11 mouse cellular contexts compared by ENCODE assay signal in genomic region chr11:95515376-95516323, GRCm38 (mm10). TPM values are rescaled to one million over a fixed set of nuclear protein-coding genes. Genes with fewer than 3 reads are reported as not detected.
DNase-seq lines count a peak whose midpoint lies in the region; ATAC-seq and TF ChIP-seq lines count a peak whose summit lies in the region.
"Had no signal": no experiment of that assay in that cellular context is flagged by ENCODE, and none has a peak within 500 bp of the region (broad histone marks: within the 10 kb centered on the region; RNA-seq: fewer than 3 reads in every experiment).

No protein-coding gene starts in this region.

- no peak overlapping the region for H3K4me3 ChIP-seq in heart, embryonic 10.5 days
- no peak overlapping the region for H3K4me3 ChIP-seq in heart, adult 2 months
- H3K4me3 ChIP-seq in ES-Bruce4 (ENCODE audit: low read depth, low read length) = peak overlapping the region; percentile 83
- H3K4me3 ChIP-seq in forebrain, embryonic 11.5 days (ENCODE audit: low read depth, low read length) = no peak overlapping the region
- H3K4me3 ChIP-seq in midbrain, embryonic 10.5 days = peak overlapping the region; percentile 70

- TF ChIP-seq CTCF in heart, adult 2 months (IDR thresholded peaks at IDR 0.05) = no peak
- TF ChIP-seq CTCF in ES-Bruce4 (IDR thresholded peaks at IDR 0.05; ENCODE audit: low read depth, low read length) = no peak

- no peak for TF ChIP-seq EP300 in heart, adult 2 months (IDR thresholded peaks at IDR 0.05; ENCODE audit: insufficient read depth, low read depth, low read length)
- TF ChIP-seq EP300 in ES-Bruce4 (IDR thresholded peaks at IDR 0.05; ENCODE audit: insufficient read depth, low read depth, low read length) = 0 out of 2 replicates have a peak, but pooled peaks have one; percentile 22

- no peak for DNase-seq in heart, embryonic 10.5 days (ENCODE audit: low spot score)
- no peak for DNase-seq in heart, adult 2 months
- DNase-seq in forebrain, embryonic 11.5 days (ENCODE audit: low spot score) = no peak
- peak; percentile 21 for DNase-seq in midbrain, embryonic 10.5 days (ENCODE audit: low spot score)
- no peak for DNase-seq in gastrocnemius, postnatal 14 days
- DNase-seq in ovary, adult 18-20 months (ENCODE audit: low spot score) = no peak
- no peak for DNase-seq in urinary bladder, adult 18-20 months (ENCODE audit: low spot score in 2 of 2)
- DNase-seq: thymus, adult 2 months had no signal

- TF ChIP-seq POLR2A in heart, adult 2 months (IDR thresholded peaks at IDR 0.05; ENCODE audit: insufficient read depth, low read depth, low read length) = no peak
- TF ChIP-seq POLR2A in ES-Bruce4 (IDR thresholded peaks at IDR 0.05; ENCODE audit: insufficient read depth, low read length) = no peak

- no peaks in the 10 kb centered on the region for H3K9me3 ChIP-seq in heart, embryonic 10.5 days
- no peaks in the 10 kb centered on the region for H3K9me3 ChIP-seq in ES-Bruce4 (replicated peaks; ENCODE audit: control insufficient read depth, insufficient read depth, low read length, poor library complexity, severe bottlenecking)
- no peaks in the 10 kb centered on the region for H3K9me3 ChIP-seq in forebrain, embryonic 11.5 days (ENCODE audit: control insufficient read depth, low read length)
- H3K9me3 ChIP-seq in midbrain, embryonic 10.5 days (replicated peaks) = no peaks in the 10 kb centered on the region
- H3K9me3 ChIP-seq: hindbrain, embryonic 15.5 days had no signal

- WGBS in heart, embryonic 10.5 days = 37% methylated on average over 17 of the region's 17 CpGs
- WGBS in heart, adult 2 months = 76% methylated on average over 17 of the region's 17 CpGs
- WGBS in forebrain, embryonic 11.5 days = 34% methylated on average over 17 of the region's 17 CpGs
- 29% methylated on average over 17 of the region's 17 CpGs for WGBS in midbrain, embryonic 10.5 days

- no peak for ATAC-seq in forebrain, embryonic 11.5 days (replicated peaks; ENCODE audit: low FRiP score)
- ATAC-seq: CD4-positive, CD25-positive, alpha-beta regulatory T cell, adult 4 months had no signal

- 0 out of 2 replicates have a peak overlapping the region, but pooled peaks have one; percentile 11 for H3K4me2 ChIP-seq in forebrain, embryonic 11.5 days (ENCODE audit: low read depth, low read length, severe bottlenecking)

- H3K79me2 ChIP-seq in heart, adult 2 months (replicated peaks; ENCODE audit: control insufficient read depth, insufficient read depth, low read length) = no peaks in the 10 kb centered on the region

- no peak overlapping the region for H3K9ac ChIP-seq in heart, adult 2 months (ENCODE audit: low read depth, low read length)
- H3K9ac ChIP-seq in ES-Bruce4 (ENCODE audit: low read depth, poor library complexity, severe bottlenecking) = 0 out of 2 replicates have a peak overlapping the region, but pooled peaks have one; percentile 72
- no peak overlapping the region for H3K9ac ChIP-seq in forebrain, embryonic 11.5 days (ENCODE audit: low read length)

- H3K27ac ChIP-seq in heart, embryonic 10.5 days = peak overlapping the region; percentile 47
- no peak overlapping the region for H3K27ac ChIP-seq in heart, adult 2 months
- peak overlapping the region; percentile 17; the same call in 1 of the 2 replicates for H3K27ac ChIP-seq in ES-Bruce4 (ENCODE audit: insufficient read depth, low read length)
- no peak overlapping the region for H3K27ac ChIP-seq in forebrain, embryonic 11.5 days (ENCODE audit: low read depth, low read length)
- peak overlapping the region; percentile 72 for H3K27ac ChIP-seq in midbrain, embryonic 10.5 days (replicated peaks)
- H3K27ac ChIP-seq: hindbrain, embryonic 15.5 days had no signal

- H3K36me3 ChIP-seq in heart, embryonic 10.5 days = no peaks in the 10 kb centered on the region
- H3K36me3 ChIP-seq in heart, adult 2 months (ENCODE audit: control insufficient read depth, insufficient read depth, low read length) = no peaks in the 10 kb centered on the region
- H3K36me3 ChIP-seq in ES-Bruce4 (ENCODE audit: control insufficient read depth, insufficient read depth, low read length, poor library complexity, severe bottlenecking) = no peaks in the 10 kb centered on the region
- no peaks in the 10 kb centered on the region for H3K36me3 ChIP-seq in forebrain, embryonic 11.5 days (ENCODE audit: control insufficient read depth, insufficient read depth, low read length)
- no peaks in the 10 kb centered on the region for H3K36me3 ChIP-seq in midbrain, embryonic 10.5 days
- H3K36me3 ChIP-seq: hindbrain, embryonic 15.5 days had no signal

- peaks cover 89% of the 10 kb centered on the region for H3K27me3 ChIP-seq in heart, embryonic 10.5 days (ENCODE audit: insufficient read depth, poor library complexity, severe bottlenecking)
- peaks cover 5% of the 10 kb centered on the region for H3K27me3 ChIP-seq in heart, adult 2 months (ENCODE audit: control insufficient read depth, insufficient read depth, low read length)
- H3K27me3 ChIP-seq in ES-Bruce4 (ENCODE audit: control insufficient read depth, insufficient read depth, low read length, poor library complexity, severe bottlenecking) = no peaks in the 10 kb centered on the region
- peaks cover 41% of the 10 kb centered on the region for H3K27me3 ChIP-seq in forebrain, embryonic 11.5 days (ENCODE audit: control insufficient read depth, insufficient read depth, low read length)
- peaks cover 93% of the 10 kb centered on the region for H3K27me3 ChIP-seq in midbrain, embryonic 10.5 days (ENCODE audit: low read depth, poor library complexity, severe bottlenecking)

- intact Hi-C loops in heart, adult 2 months (cut with DNase I) = no loop called here
- intact Hi-C loops in gastrocnemius, postnatal 14 days (cut with DNase I; ENCODE audit: low total_unique reads) = loop anchor here (2.0 kb wide), 1 partner anchor 127 kb away; no protein-coding TSS in a partner anchor

- H3K4me1 ChIP-seq in heart, embryonic 10.5 days = peaks cover 48% of the 10 kb centered on the region
- peaks cover 1% of the 10 kb centered on the region; the same call in 1 of the 2 replicates for H3K4me1 ChIP-seq in heart, adult 2 months (ENCODE audit: control insufficient read depth, insufficient read depth, low read length)
- H3K4me1 ChIP-seq in ES-Bruce4 (ENCODE audit: control insufficient read depth, insufficient read depth, low read length) = peaks cover 20% of the 10 kb centered on the region
- peaks cover 27% of the 10 kb centered on the region for H3K4me1 ChIP-seq in forebrain, embryonic 11.5 days (replicated peaks; ENCODE audit: control insufficient read depth, insufficient read depth, low read length)
- peaks cover 72% of the 10 kb centered on the region for H3K4me1 ChIP-seq in midbrain, embryonic 10.5 days

RNA-seq across cellular contexts. Expression of gene Nxph3, which starts 1.3 kb away (rescaled TPM):
- 0.21 and 0.77 TPM in 2 replicates for polyA plus RNA-seq in heart, embryonic 10.5 days (2016; fragmentation: Nextera tagmentation; extraction: Ambion mirVana)
- under 1 TPM; 0.55 to 0.73 TPM for total RNA-seq in heart, adult 2 months (2021)
- polyA plus RNA-seq in heart, adult 2 months (2012; rRNA removed) = 0.57 and 0.76 TPM in 2 replicates
- polyA plus RNA-seq in ES-Bruce4 (2011; ENCODE audit: insufficient read depth, insufficient read length, low read depth, missing spikeins) = 0.75 and 0.85 TPM in 2 replicates
- 0.25 and 0.28 TPM in 2 replicates for polyA plus RNA-seq in forebrain, embryonic 11.5 days (2014; fragmentation: Nextera tagmentation; extraction: Ambion mirVana)
- 0.68 and 0.78 TPM in 2 replicates for polyA plus RNA-seq in midbrain, embryonic 10.5 days (2016; fragmentation: Nextera tagmentation; extraction: Ambion mirVana)
- 1 to 10 TPM in 1 of 2 experiments, under 1 TPM in 1; 0.70 to 1.2 TPM for total RNA-seq in gastrocnemius, postnatal 14 days (2021)
- polyA plus RNA-seq: CD4-positive, CD25-positive, alpha-beta regulatory T cell, adult 4 months had no signal

Comparison
In these comparisons a context has a peak if more than half of its experiments do, and no peak if none do; other contexts are left out.
1. H3K27ac ChIP-seq: peak in heart, embryonic 10.5 days (single experiment), ES-Bruce4 (single experiment) and midbrain, embryonic 10.5 days (single experiment); none in heart, adult 2 months (single experiment) and forebrain, embryonic 11.5 days (single experiment).
2. H3K4me3 ChIP-seq: peak in ES-Bruce4 (single experiment) and midbrain, embryonic 10.5 days (single experiment); none in heart, embryonic 10.5 days (single experiment), heart, adult 2 months (single experiment) and forebrain, embryonic 11.5 days (single experiment).